Mouse (Mus musculus): Measurements from ENCODE around the gene 1700024B05Rik.
"Not testable (repeated sequence)": the region's sequence is repeated elsewhere in the genome, so short reads cannot be mapped to it uniquely, and the experiment has no call there.

DNA sequence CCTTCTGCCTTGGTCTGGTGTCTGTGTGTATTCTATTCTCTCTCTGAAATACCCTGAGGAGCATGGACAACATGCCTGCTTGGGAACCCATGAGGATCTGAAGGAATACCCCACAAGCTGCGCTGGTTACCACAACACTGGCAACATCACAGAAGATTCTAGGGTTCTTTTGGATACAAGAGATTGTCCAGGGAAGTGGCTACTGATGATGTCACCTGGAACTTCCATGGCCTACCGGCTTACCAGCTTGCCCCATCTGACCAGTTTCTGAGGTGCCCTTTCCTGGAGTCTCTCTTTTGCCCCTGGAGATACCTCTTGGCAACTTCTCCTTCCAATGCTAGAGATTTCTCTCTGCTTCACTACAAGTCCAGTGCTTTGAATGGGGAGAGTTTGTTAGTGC, 36.6 kb upstream of the 1700024B05Rik start, which contains the start of gene Gm7980:
- TF ChIP-seq CTCF, EP300 (IDR thresholded peaks at IDR 0.05; ENCODE audit: low read depth): not testable (repeated sequence)

Measured in heart, postnatal 0 days (tissue).